Mouse (Mus musculus) ES-E14 (cell line): Measurements from ENCODE around the gene Tmem87b. TPM values are rescaled to one million over a fixed set of nuclear protein-coding genes. Genes with fewer than 3 reads are reported as not detected.
A peak's percentile ranks its signal among the peaks of the same experiment; 100 is the strongest.

Experiments
- DNase-seq: peaks from one replicate; pipeline ENCODE4 v3.0.0-alpha.2; 2013; ENCODE audit warnings: low read depth, low spot score
- H3K27ac ChIP-seq: 2 replicates; pipeline ENCODE4 v1.5.1; 2012; ENCODE audit warnings: low read depth, mild to moderate bottlenecking, low read length, moderate library complexity, mixed read lengths; ENCODE audit not compliant: poor library complexity, insufficient read depth, severe bottlenecking
- H3K36me3 ChIP-seq: 2 replicates; pipeline ENCODE4 v1.6.1; 2012; ENCODE audit warnings: mild to moderate bottlenecking, low read length, moderate library complexity, mixed read lengths; ENCODE audit not compliant: control insufficient read depth, poor library complexity, insufficient read depth, severe bottlenecking
- H3K4me1 ChIP-seq, 2 experiments: fragments of 150-350 bp in 1 of 2; sonication (generic) in 1 of 2; 2 replicates each; pipeline ENCODE4 v1.6.1; 2012; ENCODE audit warnings: low read length in 2 of 2, mild to moderate bottlenecking in 1 of 2, mixed read lengths in 1 of 2; ENCODE audit not compliant: control insufficient read depth in 2 of 2, insufficient read depth in 2 of 2, poor library complexity in 1 of 2
- H3K4me3 ChIP-seq, 2 experiments: fragments of 150-350 bp in 1 of 2; sonication (generic) in 1 of 2; 2 replicates each; pipeline ENCODE4 v1.5.1; 2012; ENCODE audit warnings: low read length in 2 of 2, low read depth in 1 of 2, mild to moderate bottlenecking in 1 of 2, mixed read lengths in 1 of 2; ENCODE audit not compliant: insufficient read depth in 1 of 2, poor library complexity in 1 of 2, severe bottlenecking in 1 of 2
- H3K9ac ChIP-seq: 2 replicates; pipeline ENCODE4 v1.6.1; 2012; ENCODE audit warnings: low read depth, mild to moderate bottlenecking, low read length, mixed read lengths; ENCODE audit not compliant: poor library complexity, insufficient read depth, severe bottlenecking
- H3K9me3 ChIP-seq: fragments of 150-350 bp; sonication (generic); 2 replicates; pipeline ENCODE4 v1.6.1; 2012; ENCODE audit warnings: low read depth, mild to moderate bottlenecking, low read length; ENCODE audit not compliant: control insufficient read depth, insufficient read depth
- CHD2 ChIP-seq: IDR thresholded peaks from 2 replicates; pipeline ENCODE4 v1.6.1; 2014; ENCODE audit warnings: mild to moderate bottlenecking, low read depth, low read length, inconsistent platforms
- HCFC1 ChIP-seq: IDR thresholded peaks from 2 replicates; pipeline ENCODE4 v1.6.1; 2012; ENCODE audit warnings: low read length, inconsistent platforms, borderline replicate concordance; ENCODE audit not compliant: insufficient read depth
- MAFK ChIP-seq: IDR thresholded peaks from 2 replicates; pipeline ENCODE4 v1.6.1; 2014; ENCODE audit warnings: mild to moderate bottlenecking, low read depth, low read length, inconsistent platforms; ENCODE audit not compliant: insufficient read depth
- ZC3H11A ChIP-seq: IDR thresholded peaks from 2 replicates; pipeline ENCODE4 v1.6.1; 2012; ENCODE audit warnings: low read depth, mild to moderate bottlenecking, inconsistent platforms, low read length, borderline replicate concordance
- ZNF384 ChIP-seq: IDR thresholded peaks from 2 replicates; pipeline ENCODE4 v1.6.1; 2012; ENCODE audit warnings: low read depth, low read length, inconsistent platforms
- in situ Hi-C, 2 experiments: fragments of 600-800 bp; cut with MboI; formaldehyde crosslinking; loops; one replicate each; pipeline ENCODE4 v1.15.1; 2025; ENCODE audit warnings: low sequenced_read_pairs in 2 of 2, inconsistent platforms in 1 of 2; ENCODE audit not compliant: unreplicated experiment in 2 of 2
- total RNA-seq: library from RNA; depleted of rRNA; stranded (reverse); fragments of 300-350 nt; gene quantifications from 2 replicates; pipeline ENCODE4 v1.2.3, GENCODE M21; 2012

The Tmem87b gene
- total RNA-seq, 1 experiment, result 19.4 TPM

GRCm38 (mm10) chr2:128862636-128863035 lies 44.7 kb downstream of the Tmem87b start, which contains the start of gene Fbln7:
TSS of gene Fbln7 (plus strand) at chr2:128862981.
- H3K4me1 ChIP-seq, result no peaks in the 10 kb centered on the region
- in situ Hi-C loops, result no loop called here
- H3K9ac ChIP-seq, result peak within 1 kb of the TSS; percentile 25; the same call in 1 of the 2 replicates
- no peaks in the 10 kb centered on the region for H3K36me3 ChIP-seq
- no peak within 1 kb of the TSS for H3K27ac ChIP-seq
- peak within 1 kb of the TSS; percentile 53 to 72 for H3K4me3 ChIP-seq
- no peaks in the 10 kb centered on the region for H3K9me3 ChIP-seq
- TF ChIP-seq MAFK (no peak), CHD2 (no peak), HCFC1 (no peak)
- no peak for DNase-seq

- in situ Hi-C loops, result no loop called here
- H3K4me1 ChIP-seq, result no peaks in the 10 kb centered on the region
- no peak for TF ChIP-seq HCFC1
- H3K9me3 ChIP-seq, result no peaks in the 10 kb centered on the region
- H3K9ac ChIP-seq, result peak overlapping the region; percentile 25; the same call in 1 of the 2 replicates
- H3K27ac ChIP-seq, result no peak overlapping the region
- peak overlapping the region; percentile 53 to 72 for H3K4me3 ChIP-seq
- peak; percentile 27 for DNase-seq
- no peaks in the 10 kb centered on the region for H3K36me3 ChIP-seq
Measured at GRCm38 (mm10) chr2:128863777-128864331, 45.9 kb downstream of the Tmem87b start.

- Histone ChIP-seq H3K9ac (no peak overlapping the region), H3K9me3 (no peaks in the 10 kb centered on the region), H3K27ac (no peak overlapping the region), H3K36me3 (no peaks in the 10 kb centered on the region), H3K4me1 (no peaks in the 10 kb centered on the region), H3K4me3 (no peak overlapping the region)
- no peak for DNase-seq
- in situ Hi-C loops, result no loop called here
- TF ChIP-seq ZNF384, result no peak
- TF ChIP-seq CHD2, result no peak
- no peak for TF ChIP-seq MAFK
- TF ChIP-seq HCFC1, result no peak
- TF ChIP-seq ZC3H11A, result no peak
Measured at GRCm38 (mm10) chr2:128865061-128865460, 47.1 kb downstream of the Tmem87b start.

GRCm38 (mm10) chr2:128871656-128872055 lies 53.7 kb downstream of the Tmem87b start:
- no peak for DNase-seq
- no peaks in the 10 kb centered on the region for H3K9me3 ChIP-seq
- H3K27ac ChIP-seq, result no peak overlapping the region
- H3K36me3 ChIP-seq, result no peaks in the 10 kb centered on the region
- in situ Hi-C loops, result no loop called here
- no peak overlapping the region for H3K9ac ChIP-seq
- peaks cover 0 to 8% of the 10 kb centered on the region in 2 experiments; a peak in 2 of 4 replicates for H3K4me1 ChIP-seq
- H3K4me3 ChIP-seq, result no peak overlapping the region
- no peak for TF ChIP-seq HCFC1
- peak; percentile 94 for TF ChIP-seq MAFK

- H3K27ac ChIP-seq, result no peak overlapping the region
- TF ChIP-seq HCFC1 (no peak), MAFK (no peak), ZNF384 (no peak), CHD2 (no peak), ZC3H11A (no peak)
- in situ Hi-C loops, result no loop called here
- no peaks in the 10 kb centered on the region for H3K9me3 ChIP-seq
- H3K9ac ChIP-seq, result peak overlapping the region; percentile 41; the same call in 1 of the 2 replicates
- H3K4me1 ChIP-seq, result peaks cover 0 to 8% of the 10 kb centered on the region in 2 experiments; a peak in 2 of 4 replicates
- no peak for DNase-seq
- H3K36me3 ChIP-seq, result no peaks in the 10 kb centered on the region
- H3K4me3 ChIP-seq, result no peak overlapping the region
Measured at GRCm38 (mm10) chr2:128872256-128872655, 54.3 kb downstream of the Tmem87b start.
